Comparison of ENCODE assay signal across 16 mouse cellular contexts in the genomic region with DNA sequence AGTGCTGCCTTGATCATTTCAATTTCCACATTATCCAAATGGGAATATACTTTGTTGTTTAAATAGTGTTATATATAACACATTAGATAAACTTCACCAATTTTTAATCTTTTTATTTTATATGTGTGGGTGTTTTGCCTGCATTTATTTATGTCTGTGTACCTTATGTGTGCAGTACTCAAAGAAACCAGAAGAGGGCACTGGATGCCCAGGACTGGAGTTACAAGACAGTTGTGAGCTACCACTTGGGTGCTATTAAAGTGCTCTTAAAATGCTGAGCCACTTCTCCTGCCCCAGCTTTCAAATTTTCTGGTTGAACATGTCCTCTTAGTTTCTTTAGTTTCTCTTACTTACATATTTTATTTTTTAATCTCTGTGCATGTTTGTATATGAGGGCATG. TPM values are rescaled to one million over a fixed set of nuclear protein-coding genes. Genes with fewer than 3 reads are reported as not detected.
DNase-seq lines count a peak whose midpoint lies in the region; ATAC-seq and TF ChIP-seq lines count a peak whose summit lies in the region.
"Had no signal": no experiment of that assay in that cellular context is flagged by ENCODE, and none has a peak within 500 bp of the region (broad histone marks: within the 10 kb centered on the region; RNA-seq: fewer than 3 reads in every experiment).

No protein-coding gene starts in this region.

- H3K4me1 ChIP-seq in liver, postnatal 0 days (ENCODE audit: insufficient read depth): no peaks in the 10 kb centered on the region
- H3K4me1 ChIP-seq: heart, embryonic 13.5 days; hindbrain, embryonic 12.5 days; limb, embryonic 15.5 days; midbrain, embryonic 13.5 days had no signal

- H3K27ac ChIP-seq in liver, postnatal 0 days (ENCODE audit: low read depth): no peak overlapping the region
- H3K27ac ChIP-seq: heart, embryonic 13.5 days; hindbrain, embryonic 12.5 days; limb, embryonic 15.5 days; midbrain, embryonic 13.5 days had no signal

- no peak overlapping the region for H3K9ac ChIP-seq in liver, postnatal 0 days (replicated peaks)
- H3K9ac ChIP-seq: heart, embryonic 13.5 days; hindbrain, embryonic 12.5 days; limb, embryonic 15.5 days; midbrain, embryonic 13.5 days had no signal

- no peaks in the 10 kb centered on the region for H3K9me3 ChIP-seq in liver, postnatal 0 days (ENCODE audit: low read length)
- H3K9me3 ChIP-seq: heart, embryonic 13.5 days; hindbrain, embryonic 12.5 days; limb, embryonic 15.5 days; midbrain, embryonic 13.5 days had no signal

- no peak overlapping the region for H3K4me3 ChIP-seq in liver, postnatal 0 days (ENCODE audit: low read depth, low read length)
- H3K4me3 ChIP-seq: heart, embryonic 13.5 days; hindbrain, embryonic 12.5 days; limb, embryonic 15.5 days; midbrain, embryonic 13.5 days had no signal

- no peak for TF ChIP-seq EP300 in liver, postnatal 0 days (IDR thresholded peaks at IDR 0.05; ENCODE audit: low read depth)

- DNase-seq in embryo, embryonic 10.5 days (ENCODE audit: low spot score): peak; percentile 5
- DNase-seq in embryo, embryonic 11 days: no peak
- DNase-seq in liver, postnatal 0 days: no peak
- DNase-seq in liver (no peak), R1 (ENCODE audit: low read depth, low spot score) (peak; percentile 66)
- peak; percentile 11 for DNase-seq in splenic B cell, adult 2 months (ENCODE audit: low read depth, low spot score)
- DNase-seq in embryo, embryonic 9.5 days (ENCODE audit: extremely low spot score): no peak
- DNase-seq: adrenal gland, adult 2 months; kidney, adult 8-10 months; right cerebral cortex, postnatal 14 days; thymus, adult 2 months had no signal

- TF ChIP-seq CTCF in liver, postnatal 0 days (IDR thresholded peaks at IDR 0.05; ENCODE audit: low read depth): peak; percentile 45

- H3K36me3 ChIP-seq in liver, postnatal 0 days (replicated peaks; ENCODE audit: insufficient read depth, low read length): 0 out of 2 replicates have a peak, but pooled peaks cover 2% of the 10 kb centered on the region
- no peaks in the 10 kb centered on the region for H3K36me3 ChIP-seq in splenic B cell, adult 2 months (ENCODE audit: control insufficient read depth, insufficient read depth, low read length, poor library complexity, severe bottlenecking)

- H3K4me2 ChIP-seq in liver, postnatal 0 days (ENCODE audit: low read depth, low read length): no peak overlapping the region
- H3K4me2 ChIP-seq: heart, embryonic 13.5 days; hindbrain, embryonic 12.5 days; limb, embryonic 15.5 days; midbrain, embryonic 13.5 days had no signal

- ATAC-seq in liver, postnatal 0 days: no peak
- ATAC-seq in CD4-positive, CD25-positive, alpha-beta regulatory T cell, adult 4 months: no peak
- ATAC-seq: midbrain, embryonic 13.5 days had no signal

- no peaks in the 10 kb centered on the region for H3K27me3 ChIP-seq in liver, postnatal 0 days (ENCODE audit: insufficient read depth, low read length)
- no peaks in the 10 kb centered on the region for H3K27me3 ChIP-seq in splenic B cell, adult 2 months (ENCODE audit: control insufficient read depth, insufficient read depth, low read length, poor library complexity, severe bottlenecking)
- H3K27me3 ChIP-seq: heart, embryonic 13.5 days; hindbrain, embryonic 12.5 days; limb, embryonic 15.5 days; midbrain, embryonic 13.5 days had no signal

RNA-seq across cellular contexts. Expression of a gene that starts 16.9 kb away (rescaled TPM):
- 1.3 and 1.7 TPM in 2 replicates for polyA plus RNA-seq in liver, postnatal 0 days (2015; fragmentation: Nextera tagmentation; extraction: Ambion mirVana)
- 1 to 10 TPM in 1 of 2 experiments, under 1 TPM in 1; 0.74 to 1.4 TPM for polyA plus RNA-seq in CD4-positive, CD25-positive, alpha-beta regulatory T cell, adult 4 months (2017; shearing (Covaris generic))

Comparison
In these comparisons a context has a peak if more than half of its experiments do, and no peak if none do; other contexts are left out.
1. DNase-seq: peak in embryo, embryonic 10.5 days (single experiment), R1 (single experiment) and splenic B cell, adult 2 months (single experiment); none in embryo, embryonic 11 days (single experiment), liver, postnatal 0 days (single experiment), liver (single experiment) and embryo, embryonic 9.5 days (single experiment).